In the genomic region with DNA sequence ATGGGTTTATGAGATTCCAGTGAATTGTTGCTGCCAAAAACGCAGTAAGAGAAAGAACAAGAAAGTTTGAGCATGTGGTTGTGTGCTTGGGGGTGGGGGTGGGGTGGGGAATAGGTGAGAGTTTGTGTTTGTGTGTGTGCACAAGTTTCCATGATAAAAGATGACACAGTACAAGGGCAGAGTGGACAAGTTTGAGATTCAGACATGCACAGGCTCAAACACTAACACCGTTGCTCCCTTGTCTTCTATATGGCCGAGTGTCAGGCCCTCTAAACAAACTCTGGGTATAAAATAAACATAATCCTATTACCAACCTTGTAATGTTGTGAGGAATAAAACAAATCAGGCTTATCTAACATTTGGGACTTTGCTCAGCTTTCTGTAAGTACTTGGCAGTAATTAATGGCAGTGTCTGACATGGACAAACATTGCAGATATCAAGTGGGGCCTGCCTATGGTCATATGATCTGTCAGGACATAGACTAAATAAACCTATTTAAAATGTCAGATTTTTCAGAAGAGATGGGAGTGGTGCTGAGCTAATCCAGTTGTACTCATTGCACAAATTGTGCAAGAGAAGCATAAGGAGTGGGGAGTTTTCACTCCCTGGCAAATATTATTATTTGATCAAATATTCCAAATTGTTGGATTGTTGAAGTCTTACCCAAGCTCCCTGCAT, we compare ENCODE assay signal across 10 mouse cellular contexts. TPM values are rescaled to one million over a fixed set of nuclear protein-coding genes. Genes with fewer than 3 reads are reported as not detected.
"Had no signal": no experiment of that assay in that cellular context is flagged by ENCODE, and none has a peak within 500 bp of the region (broad histone marks: within the 10 kb centered on the region; RNA-seq: fewer than 3 reads in every experiment).

No protein-coding gene starts in this region.

RNA-seq across cellular contexts. Expression of gene Cd55b, which starts 4.5 kb away (rescaled TPM):
- polyA plus RNA-seq: limb, embryonic 12.5 days; limb, embryonic 15.5 days; liver, embryonic 15.5 days; midbrain, embryonic 11.5 days; midbrain, embryonic 14.5 days; midbrain, postnatal 0 days; neural tube, embryonic 11.5 days; neural tube, embryonic 14.5 days; spleen, adult 2 months; thymus, adult 2 months had no signal
